Mouse (Mus musculus) heart, postnatal 0 days (tissue): ENCODE measurements around the gene Hepacam. TPM values are rescaled to one million over a fixed set of nuclear protein-coding genes. Genes with fewer than 3 reads are reported as not detected.

Experiments used
- ATAC-seq: fragments of 200-750 bp; cut with Nextera tagmentation; 2 replicates; pipeline ENCODE4 v1.8.0; 2017; ENCODE audit warnings: low read depth, moderate number of reproducible peaks, moderate library complexity; ENCODE audit not compliant: insufficient read depth
- DNase-seq: peaks from one replicate; pipeline ENCODE4 v3.0.0-alpha.2; 2016; ENCODE audit warnings: low spot score
- H3K27ac ChIP-seq: fragments of 300-500 bp; sonication (generic); 2 replicates; pipeline ENCODE4 v1.5.1; 2014; ENCODE audit warnings: low read depth, mild to moderate bottlenecking
- H3K27me3 ChIP-seq: fragments of 300-500 bp; sonication (generic); 2 replicates; pipeline ENCODE4 v1.6.1; 2014; ENCODE audit warnings: low read length, mixed read lengths; ENCODE audit not compliant: control insufficient read depth, insufficient read depth
- H3K36me3 ChIP-seq: fragments of 300-500 bp; sonication (generic); replicated peaks from 2 replicates; pipeline ENCODE4 v1.6.1; 2014; ENCODE audit warnings: low read length, mixed read lengths; ENCODE audit not compliant: control insufficient read depth, insufficient read depth
- H3K4me1 ChIP-seq: fragments of 300-500 bp; sonication (generic); 2 replicates; pipeline ENCODE4 v1.6.1; 2014; ENCODE audit warnings: antibody characterized with exemption; ENCODE audit not compliant: control insufficient read depth, insufficient read depth
- H3K4me2 ChIP-seq: fragments of 300-500 bp; sonication (generic); 2 replicates; pipeline ENCODE4 v1.6.1; 2014; ENCODE audit warnings: low read depth, mild to moderate bottlenecking, low read length, moderate library complexity
- H3K4me3 ChIP-seq: fragments of 300-500 bp; sonication (generic); 2 replicates; pipeline ENCODE4 v1.5.1; 2014; ENCODE audit warnings: low read depth, low read length
- H3K9ac ChIP-seq: fragments of 300-500 bp; sonication (generic); replicated peaks from 2 replicates; pipeline ENCODE4 v1.6.1; 2014; ENCODE audit warnings: low read depth, low read length, mixed read lengths
- H3K9me3 ChIP-seq: fragments of 300-500 bp; sonication (generic); replicated peaks from 2 replicates; pipeline ENCODE4 v1.6.1; 2016; ENCODE audit warnings: low read length; ENCODE audit not compliant: control insufficient read depth
- CTCF ChIP-seq: IDR thresholded peaks from 2 replicates; pipeline ENCODE4 v1.5.1; 2016; ENCODE audit warnings: antibody characterized with exemption, control low read depth, low read depth
- EP300 ChIP-seq: IDR thresholded peaks from 2 replicates; pipeline ENCODE4 v1.6.1; 2016; ENCODE audit warnings: antibody characterized with exemption, low read depth
- WGBS: fragments of 180-500 bp; shearing (Covaris S2); extraction: QIAGEN DNeasy Blood & Tissue Kit; methylation state at CpG from one replicate; pipeline ENCODE4 v1.1.7; 2014; 5-methylcytosine and 5-hydroxymethylcytosine counted together
- polyA plus RNA-seq: library from polyadenylated mRNA; unstranded; fragments of >200 nt; fragmentation: Nextera tagmentation; extraction: Ambion mirVana; gene quantifications from 2 replicates; pipeline ENCODE4 v1.2.1, GENCODE M21; 2015
- total RNA-seq: library from RNA; depleted of rRNA; stranded (reverse); fragments of >200 nt; gene quantifications from 2 replicates; pipeline ENCODE4 v1.2.3, GENCODE M21; 2014; ENCODE audit warnings: low replicate concordance

The Hepacam gene
- total and polyA plus RNA-seq, 2 experiments from 2014 or later = 0.03 to 0.04 TPM

DNA sequence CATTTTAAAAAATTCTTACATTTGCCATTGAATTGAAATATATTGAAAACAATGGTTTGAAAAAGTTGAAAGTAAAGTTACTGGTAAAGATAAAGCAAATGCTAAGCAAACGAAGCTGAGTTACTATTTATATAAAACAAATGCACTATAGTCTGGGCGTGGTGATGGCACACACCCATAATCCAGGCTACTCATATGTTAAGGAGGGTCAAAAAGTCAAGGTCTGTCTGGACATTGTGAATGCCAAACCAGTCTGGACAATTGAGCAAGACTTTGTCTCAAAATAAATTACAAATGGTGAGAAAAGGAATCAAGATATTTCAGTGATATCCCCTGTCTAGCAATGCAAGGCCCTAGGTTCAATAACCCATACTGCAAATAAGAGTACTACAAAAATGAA is 23.7 kb downstream of the Hepacam start:
- no peak overlapping the region for H3K4me3 ChIP-seq
- no peak overlapping the region for H3K9ac ChIP-seq
- ATAC-seq (no peak), DNase-seq (no peak)
- 49% methylated on average over 2 of the region's 2 CpGs for WGBS
- no peaks in the 10 kb centered on the region for H3K4me1 ChIP-seq
- no peaks in the 10 kb centered on the region for H3K36me3 ChIP-seq
- H3K27me3 ChIP-seq = peaks cover 2% of the 10 kb centered on the region; the same call in 1 of the 2 replicates
- TF ChIP-seq CTCF = no peak
- TF ChIP-seq EP300 = no peak
- H3K27ac ChIP-seq = no peak overlapping the region
- no peaks in the 10 kb centered on the region for H3K9me3 ChIP-seq
- no peak overlapping the region for H3K4me2 ChIP-seq

DNA sequence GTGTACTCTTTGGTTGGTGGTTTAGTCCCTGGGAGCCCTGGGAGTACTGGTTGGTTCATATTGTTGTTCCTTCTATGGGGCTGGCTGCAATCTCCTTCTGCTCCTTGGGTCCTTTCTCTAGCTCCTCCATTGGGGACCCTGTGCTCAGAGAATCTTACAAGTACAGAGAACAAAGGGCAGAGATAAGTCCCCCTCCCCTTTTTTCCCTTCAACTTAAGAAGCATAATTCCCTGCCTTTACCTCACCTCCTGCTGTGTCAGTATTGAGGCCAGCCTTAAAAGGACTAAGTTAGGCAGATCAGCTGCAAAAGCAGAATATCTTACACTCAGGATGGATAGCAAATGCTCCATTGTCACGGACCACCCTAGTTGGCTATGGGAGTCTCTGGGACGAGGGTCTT is 24.9 kb downstream of the Hepacam start:
- no peak overlapping the region for H3K9ac ChIP-seq
- no peak overlapping the region for H3K4me3 ChIP-seq
- TF ChIP-seq CTCF (no peak), EP300 (no peak)
- no peak overlapping the region for H3K4me2 ChIP-seq
- H3K27me3 ChIP-seq = no peaks in the 10 kb centered on the region
- H3K36me3 ChIP-seq = no peaks in the 10 kb centered on the region
- H3K27ac ChIP-seq = no peak overlapping the region
- H3K4me1 ChIP-seq = no peaks in the 10 kb centered on the region
- no peak for ATAC-seq
- DNase-seq = no peak
- H3K9me3 ChIP-seq = no peaks in the 10 kb centered on the region
- 74% methylated on average over 2 of the region's 2 CpGs for WGBS

DNA sequence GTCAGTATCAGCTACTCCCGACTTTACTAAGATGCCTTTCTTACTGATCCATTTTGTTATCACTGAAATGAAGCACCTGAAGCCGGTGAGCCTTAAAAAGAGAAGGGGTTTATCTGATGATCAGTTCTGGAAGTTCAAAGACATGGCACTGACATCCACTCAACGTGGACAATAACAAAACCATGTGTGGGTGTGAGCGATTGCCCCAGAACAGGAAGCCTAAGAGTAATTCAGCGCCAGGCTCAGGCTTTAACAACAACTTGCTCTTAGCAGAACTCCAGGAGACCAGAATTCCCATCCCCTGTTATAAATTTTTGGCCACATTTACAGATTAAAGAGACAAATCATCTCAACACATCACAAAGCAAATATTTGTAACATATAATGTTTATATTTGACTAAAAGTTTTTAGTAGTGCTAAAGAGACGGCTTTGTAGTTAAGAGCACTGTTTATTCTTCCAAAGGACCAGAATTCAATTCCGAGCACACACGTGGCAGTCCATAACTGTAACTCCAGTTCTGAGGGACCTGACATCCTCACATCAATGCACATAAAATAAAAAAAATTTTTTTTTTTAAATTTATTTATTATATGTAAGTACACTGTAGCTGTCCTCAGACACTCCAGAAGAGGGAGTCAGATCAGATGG is 26.5 kb downstream of the Hepacam start:
- no peak for ATAC-seq
- Histone ChIP-seq H3K4me1 (no peaks in the 10 kb centered on the region), H3K36me3 (no peaks in the 10 kb centered on the region), H3K4me3 (no peak overlapping the region), H3K9ac (no peak overlapping the region), H3K27ac (no peak overlapping the region), H3K9me3 (no peaks in the 10 kb centered on the region), H3K27me3 (no peaks in the 10 kb centered on the region), H3K4me2 (no peak overlapping the region)
- no peak for TF ChIP-seq EP300
- TF ChIP-seq CTCF = no peak
- no peak for DNase-seq
- 65% methylated on average over 8 of the region's 8 CpGs for WGBS

DNA sequence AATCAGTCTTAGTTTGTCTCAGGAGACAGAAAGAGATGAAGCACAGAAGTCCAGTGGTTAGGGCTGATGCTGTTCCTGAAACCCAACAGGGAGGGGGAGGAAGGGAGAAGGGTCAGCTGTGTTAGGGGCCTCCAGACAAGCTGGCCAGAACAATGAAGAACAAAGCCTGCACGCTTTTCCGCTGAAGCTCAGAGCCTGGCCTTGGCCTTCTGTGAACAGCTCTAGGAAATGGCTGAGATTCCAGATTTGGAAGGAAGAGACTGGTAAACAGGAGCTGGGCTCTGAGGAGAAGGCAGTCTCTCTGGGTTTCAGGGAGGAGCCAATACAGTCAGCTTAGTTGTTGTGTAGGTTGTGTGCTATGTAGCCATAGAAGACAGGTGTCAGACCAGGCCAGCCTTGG is 33.4 kb downstream of the Hepacam start:
- WGBS = 59% methylated on average over 2 of the region's 2 CpGs
- H3K4me1 ChIP-seq = no peaks in the 10 kb centered on the region; the same call in 1 of the 2 replicates
- no peak for TF ChIP-seq CTCF
- TF ChIP-seq EP300 = peak; percentile 47; the same call in 1 of the 2 replicates
- H3K4me3 ChIP-seq = no peak overlapping the region
- no peaks in the 10 kb centered on the region for H3K36me3 ChIP-seq
- DNase-seq = peak; percentile 43
- peak overlapping the region; percentile 83 for H3K27ac ChIP-seq
- no peaks in the 10 kb centered on the region for H3K27me3 ChIP-seq
- H3K4me2 ChIP-seq = no peak overlapping the region
- peak; percentile 72 for ATAC-seq
- no peak overlapping the region for H3K9ac ChIP-seq
- H3K9me3 ChIP-seq = no peaks in the 10 kb centered on the region

DNA sequence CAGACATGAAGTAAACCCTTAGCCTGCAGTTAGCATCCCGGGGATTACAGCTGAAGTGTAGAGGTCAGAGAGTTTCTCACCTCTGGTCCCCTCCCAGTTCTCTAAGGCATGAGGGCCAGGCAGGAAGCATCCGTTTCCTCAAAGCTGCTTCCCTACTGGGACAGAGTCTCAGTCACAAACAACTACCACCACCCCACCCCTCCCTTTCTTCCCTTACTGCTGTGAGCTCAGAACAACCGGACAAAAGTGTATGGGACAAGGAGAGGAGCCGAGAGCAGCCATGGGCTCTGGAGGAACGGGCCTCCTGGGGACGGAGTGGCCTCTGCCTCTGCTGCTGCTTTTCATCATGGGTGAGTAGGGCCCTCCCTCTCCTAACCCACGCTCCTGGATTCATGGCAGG is 34.7 kb downstream of the Hepacam start, which contains the start of gene Robo4:
Robo4 (plus strand) TSS at position 96 of the 400 bp plus-strand sequence.
- Histone ChIP-seq H3K4me1 (no peaks in the 10 kb centered on the region; the same call in 1 of the 2 replicates), H3K4me2 (peak within 1 kb of the TSS; percentile 49), H3K9me3 (no peaks in the 10 kb centered on the region), H3K9ac (peak within 1 kb of the TSS; percentile 14), H3K27me3 (no peaks in the 10 kb centered on the region), H3K27ac (peak within 1 kb of the TSS; percentile 83), H3K36me3 (no peaks in the 10 kb centered on the region), H3K4me3 (peak within 1 kb of the TSS; percentile 32)
- DNase-seq (peak; percentile 70), ATAC-seq (peak; percentile 67)
- whole genome bisulfite sequencing = 12% methylated on average over 7 of the region's 7 CpGs
- TF ChIP-seq CTCF (no peak), EP300 (no peak)
